ENCODE assay signal across 8 mouse cellular contexts in genomic region chr14:79089464-79089863, GRCm38 (mm10).
DNase-seq lines count a peak whose midpoint lies in the region; ATAC-seq and TF ChIP-seq lines count a peak whose summit lies in the region.

No protein-coding gene starts in this region.

- in situ Hi-C loops in Patski (cut with MboI; ENCODE audit: low pct_unique_long_range_greater_than_20kb): no loop called here

- no peak overlapping the region for H3K4me3 ChIP-seq in intestine, embryonic 14.5 days (ENCODE audit: low read depth, low read length)

- no peak for TF ChIP-seq CTCF in Patski (IDR thresholded peaks at IDR 0.05)

- no peak overlapping the region for H3K27ac ChIP-seq in intestine, embryonic 14.5 days (ENCODE audit: low read depth)

- H3K4me1 ChIP-seq in intestine, embryonic 14.5 days (replicated peaks; ENCODE audit: control insufficient read depth, insufficient read depth, low read length): peaks cover 12% of the 10 kb centered on the region; the same call in 1 of the 2 replicates

- no peak overlapping the region for H3K9ac ChIP-seq in intestine, embryonic 14.5 days (ENCODE audit: low read length)

- H3K9me3 ChIP-seq in intestine, embryonic 14.5 days (ENCODE audit: control insufficient read depth, low read length): peaks cover 4% of the 10 kb centered on the region

- CTCF ChIA-PET in Patski (lab: Charles Lee): interaction anchor here (2.3 kb wide), 1 partner anchor 28 kb away, joined by 7 read pairs; no protein-coding TSS in a partner anchor

- POLR2A ChIA-PET in Patski (lab: Charles Lee): no interaction called here

- H3K27me3 ChIP-seq in Patski: no peaks in the 10 kb centered on the region
- H3K27me3 ChIP-seq in intestine, embryonic 14.5 days (replicated peaks; ENCODE audit: control insufficient read depth, insufficient read depth, low read length): no peaks in the 10 kb centered on the region

- 21% methylated on average over 2 of the region's 2 CpGs for WGBS in intestine, embryonic 14.5 days

- peak; percentile 65 for DNase-seq in gastrocnemius, adult 18-20 months (ENCODE audit: low spot score)
- no peak for DNase-seq in gastrocnemius, postnatal 10 days
- peak; percentile 87 for DNase-seq in Patski (ENCODE audit: low read depth, low spot score)
- DNase-seq in frontal cortex, postnatal 14 days (ENCODE audit: low spot score in 2 of 2): peak; percentile 13 to 22
- no peak for DNase-seq in intestine, embryonic 14.5 days (ENCODE audit: low spot score)
- peak; percentile 46 to 75 for DNase-seq in lung, postnatal 4 days
- no peak for DNase-seq in spleen, postnatal 10 days (ENCODE audit: low spot score in 2 of 2)
- no peak for DNase-seq in spleen, postnatal 36 days (ENCODE audit: low spot score in 2 of 2)

- H3K4me2 ChIP-seq in intestine, embryonic 14.5 days (ENCODE audit: low read length): no peak overlapping the region

- 0 out of 2 replicates have a peak, but pooled peaks cover 5% of the 10 kb centered on the region for H3K36me3 ChIP-seq in intestine, embryonic 14.5 days (ENCODE audit: control insufficient read depth, insufficient read depth, low read length)

- peak; percentile 90 for ATAC-seq in Patski
- 0 out of 2 replicates have a peak, but pooled peaks have one; percentile 19 for ATAC-seq in intestine, embryonic 14.5 days (replicated peaks; ENCODE audit: low FRiP score, low TSS enrichment, low read depth)

Comparison
In these comparisons a context has a peak if more than half of its experiments do, and no peak if none do; other contexts are left out.
1. DNase-seq: peak in gastrocnemius, adult 18-20 months (single experiment), Patski (single experiment), frontal cortex, postnatal 14 days (2 of 2) and lung, postnatal 4 days (2 of 2); none in gastrocnemius, postnatal 10 days (single experiment), intestine, embryonic 14.5 days (single experiment), spleen, postnatal 10 days (0 of 2) and spleen, postnatal 36 days (0 of 2).